Mouse (Mus musculus): ENCODE measurements around the gene Ipo13. TPM values are rescaled to one million over a fixed set of nuclear protein-coding genes. Genes with fewer than 3 reads are reported as not detected.

Ipo13 gene
- polyA plus RNA-seq, 1 experiment from 2014 or later = 76.5 TPM

- 92% methylated on average over 14 of the region's 14 CpGs for WGBS
- peaks cover 34% of the 10 kb centered on the region for H3K4me1 ChIP-seq
- H3K4me2 ChIP-seq = no peak overlapping the region
- H3K9ac ChIP-seq = no peak overlapping the region
- H3K4me3 ChIP-seq = no peak overlapping the region
- H3K27ac ChIP-seq = no peak overlapping the region
- peaks cover 13% of the 10 kb centered on the region; the same call in 1 of the 2 replicates for H3K36me3 ChIP-seq (replicated peaks)
- no peak for ATAC-seq (replicated peaks)
- H3K27me3 ChIP-seq (replicated peaks) = no peaks in the 10 kb centered on the region
- no peaks in the 10 kb centered on the region for H3K9me3 ChIP-seq
Observed at GRCm38 (mm10) chr4:117890031-117890430, 24.8 kb downstream of the Ipo13 start.

GRCm38 (mm10) chr4:117889471-117889870 lies 25.3 kb downstream of the Ipo13 start:
- Histone ChIP-seq H3K9ac (no peak overlapping the region), H3K27ac (no peak overlapping the region), H3K4me3 (no peak overlapping the region), H3K4me2 (no peak overlapping the region), H3K27me3 (replicated peaks) (no peaks in the 10 kb centered on the region), H3K4me1 (peaks cover 40% of the 10 kb centered on the region), H3K9me3 (no peaks in the 10 kb centered on the region), H3K36me3 (replicated peaks) (peaks cover 13% of the 10 kb centered on the region; the same call in 1 of the 2 replicates)
- WGBS = 95% methylated on average over 15 of the region's 15 CpGs
- ATAC-seq (replicated peaks) = no peak

- H3K27me3 ChIP-seq (replicated peaks) = no peaks in the 10 kb centered on the region
- peak overlapping the region; percentile 69 for H3K4me3 ChIP-seq
- H3K9ac ChIP-seq = peak overlapping the region; percentile 23; the same call in 1 of the 2 replicates
- 76% methylated on average over 2 of the region's 2 CpGs for WGBS
- peaks cover 50% of the 10 kb centered on the region for H3K4me1 ChIP-seq
- H3K27ac ChIP-seq = no peak overlapping the region
- peaks cover 8% of the 10 kb centered on the region; the same call in 1 of the 2 replicates for H3K36me3 ChIP-seq (replicated peaks)
- H3K4me2 ChIP-seq = peak overlapping the region; percentile 82
- no peaks in the 10 kb centered on the region for H3K9me3 ChIP-seq
- ATAC-seq (replicated peaks) = no peak
Observed at GRCm38 (mm10) chr4:117887920-117888319, 26.9 kb downstream of the Ipo13 start.

GRCm38 (mm10) chr4:117887133-117887532 lies 27.7 kb downstream of the Ipo13 start, which contains the start of gene Atp6v0b:
Gene Atp6v0b (minus strand): TSS chr4:117887333.
- H3K9me3 ChIP-seq = no peaks in the 10 kb centered on the region
- peaks cover 55% of the 10 kb centered on the region for H3K4me1 ChIP-seq
- H3K36me3 ChIP-seq (replicated peaks) = peaks cover 8% of the 10 kb centered on the region; the same call in 1 of the 2 replicates
- H3K9ac ChIP-seq = peak within 1 kb of the TSS; percentile 84
- H3K27ac ChIP-seq = peak within 1 kb of the TSS; percentile 67
- peak within 1 kb of the TSS; percentile 69 for H3K4me3 ChIP-seq
- H3K4me2 ChIP-seq = peak within 1 kb of the TSS; percentile 82
- no peaks in the 10 kb centered on the region for H3K27me3 ChIP-seq (replicated peaks)
- 2% methylated on average over 37 of the region's 37 CpGs for WGBS
- ATAC-seq (replicated peaks) = peak; percentile 85

DNA sequence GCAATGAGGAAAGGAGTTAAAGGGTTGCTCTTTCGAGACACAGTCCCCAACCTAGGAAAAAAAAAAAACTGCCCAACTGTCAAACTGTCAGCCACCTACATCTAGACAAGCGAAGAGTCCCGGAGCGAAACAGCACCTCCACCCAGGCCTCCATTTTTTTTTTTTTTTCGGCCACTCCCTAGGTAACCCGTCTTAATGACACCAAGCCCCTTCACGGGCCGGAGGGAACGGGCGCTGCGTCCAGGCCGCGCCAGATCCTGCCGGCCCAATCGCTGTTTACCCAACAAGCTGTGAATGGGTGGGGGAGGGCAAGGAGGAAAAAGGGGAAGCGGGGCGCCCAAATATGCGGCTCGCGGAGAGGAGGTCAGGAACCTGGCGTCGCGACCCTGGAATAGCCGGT lies 28.2 kb downstream of the Ipo13 start:
- H3K4me2 ChIP-seq = peak overlapping the region; percentile 82
- peaks cover 8% of the 10 kb centered on the region; the same call in 1 of the 2 replicates for H3K36me3 ChIP-seq (replicated peaks)
- H3K27ac ChIP-seq = peak overlapping the region; percentile 67; the same call in 1 of the 2 replicates
- peak overlapping the region; percentile 69 for H3K4me3 ChIP-seq
- peak; percentile 3 for ATAC-seq (replicated peaks)
- WGBS = 2% methylated on average over 24 of the region's 24 CpGs
- H3K4me1 ChIP-seq = peaks cover 57% of the 10 kb centered on the region
- no peaks in the 10 kb centered on the region for H3K9me3 ChIP-seq
- peak overlapping the region; percentile 84 for H3K9ac ChIP-seq
- no peaks in the 10 kb centered on the region for H3K27me3 ChIP-seq (replicated peaks)

DNA sequence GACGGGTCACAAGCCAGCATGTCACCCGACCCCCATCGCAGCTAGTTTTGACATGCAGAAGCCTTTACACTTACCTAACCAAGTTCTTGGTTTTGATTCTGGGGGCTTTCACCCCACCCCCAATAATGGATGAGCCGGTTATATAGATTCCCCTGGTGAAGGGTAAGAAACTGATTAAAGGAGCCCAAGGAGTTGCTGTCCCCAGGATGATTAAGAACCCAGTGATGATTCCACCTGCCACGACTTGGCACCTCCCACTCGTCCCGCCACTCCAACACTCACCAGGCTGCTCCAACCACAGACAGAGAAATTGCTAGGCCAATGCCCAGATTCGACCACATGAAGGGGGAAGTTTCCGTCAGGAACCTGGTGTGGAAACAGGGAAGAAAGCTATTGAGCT lies 28.8 kb downstream of the Ipo13 start:
- peaks cover 8% of the 10 kb centered on the region; the same call in 1 of the 2 replicates for H3K36me3 ChIP-seq (replicated peaks)
- H3K4me3 ChIP-seq = peak overlapping the region; percentile 69
- H3K4me2 ChIP-seq = peak overlapping the region; percentile 82
- no peak for ATAC-seq (replicated peaks)
- peaks cover 58% of the 10 kb centered on the region for H3K4me1 ChIP-seq
- H3K27ac ChIP-seq = no peak overlapping the region
- no peaks in the 10 kb centered on the region for H3K27me3 ChIP-seq (replicated peaks)
- WGBS = 80% methylated on average over 9 of the region's 9 CpGs
- no peak overlapping the region for H3K9ac ChIP-seq
- no peaks in the 10 kb centered on the region for H3K9me3 ChIP-seq

DNA sequence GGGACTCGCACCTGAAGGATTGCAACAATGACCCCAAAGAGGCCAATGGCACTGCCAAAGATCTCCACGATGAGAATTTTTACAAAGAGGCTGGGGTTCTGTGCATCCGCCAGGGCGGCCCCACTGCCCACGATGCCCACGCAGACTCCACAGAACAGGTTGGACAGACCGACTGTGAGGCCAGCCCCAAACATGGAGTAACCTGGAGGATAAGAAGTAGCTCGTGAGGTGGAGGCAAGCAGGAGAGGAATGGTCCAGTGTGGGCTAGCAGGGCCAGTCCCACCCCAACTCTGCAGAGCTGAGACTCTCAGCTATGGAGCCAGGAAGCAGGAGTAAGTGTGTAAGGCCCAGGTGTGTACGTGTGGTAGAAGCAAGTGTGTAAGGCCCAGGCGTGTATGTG lies 29.7 kb downstream of the Ipo13 start:
- Histone ChIP-seq H3K27ac (no peak overlapping the region), H3K36me3 (replicated peaks) (peaks cover 12% of the 10 kb centered on the region; the same call in 1 of the 2 replicates), H3K4me2 (no peak overlapping the region), H3K4me3 (no peak overlapping the region), H3K9me3 (no peaks in the 10 kb centered on the region), H3K4me1 (peaks cover 61% of the 10 kb centered on the region), H3K9ac (no peak overlapping the region), H3K27me3 (replicated peaks) (no peaks in the 10 kb centered on the region)
- 94% methylated on average over 10 of the region's 10 CpGs for WGBS
- no peak for ATAC-seq (replicated peaks)

GRCm38 (mm10) chr4:117884146-117884545 lies 30.7 kb downstream of the Ipo13 start:
- Histone ChIP-seq H3K4me2 (peak overlapping the region; percentile 91), H3K27me3 (replicated peaks) (no peaks in the 10 kb centered on the region), H3K4me3 (peak overlapping the region; percentile 88), H3K27ac (no peak overlapping the region), H3K9me3 (no peaks in the 10 kb centered on the region), H3K36me3 (replicated peaks) (peaks cover 12% of the 10 kb centered on the region; the same call in 1 of the 2 replicates), H3K4me1 (peaks cover 67% of the 10 kb centered on the region), H3K9ac (peak overlapping the region; percentile 88; the same call in 1 of the 2 replicates)
- WGBS = 92% methylated on average over 1 of the region's 1 CpGs
- ATAC-seq (replicated peaks) = no peak

DNA sequence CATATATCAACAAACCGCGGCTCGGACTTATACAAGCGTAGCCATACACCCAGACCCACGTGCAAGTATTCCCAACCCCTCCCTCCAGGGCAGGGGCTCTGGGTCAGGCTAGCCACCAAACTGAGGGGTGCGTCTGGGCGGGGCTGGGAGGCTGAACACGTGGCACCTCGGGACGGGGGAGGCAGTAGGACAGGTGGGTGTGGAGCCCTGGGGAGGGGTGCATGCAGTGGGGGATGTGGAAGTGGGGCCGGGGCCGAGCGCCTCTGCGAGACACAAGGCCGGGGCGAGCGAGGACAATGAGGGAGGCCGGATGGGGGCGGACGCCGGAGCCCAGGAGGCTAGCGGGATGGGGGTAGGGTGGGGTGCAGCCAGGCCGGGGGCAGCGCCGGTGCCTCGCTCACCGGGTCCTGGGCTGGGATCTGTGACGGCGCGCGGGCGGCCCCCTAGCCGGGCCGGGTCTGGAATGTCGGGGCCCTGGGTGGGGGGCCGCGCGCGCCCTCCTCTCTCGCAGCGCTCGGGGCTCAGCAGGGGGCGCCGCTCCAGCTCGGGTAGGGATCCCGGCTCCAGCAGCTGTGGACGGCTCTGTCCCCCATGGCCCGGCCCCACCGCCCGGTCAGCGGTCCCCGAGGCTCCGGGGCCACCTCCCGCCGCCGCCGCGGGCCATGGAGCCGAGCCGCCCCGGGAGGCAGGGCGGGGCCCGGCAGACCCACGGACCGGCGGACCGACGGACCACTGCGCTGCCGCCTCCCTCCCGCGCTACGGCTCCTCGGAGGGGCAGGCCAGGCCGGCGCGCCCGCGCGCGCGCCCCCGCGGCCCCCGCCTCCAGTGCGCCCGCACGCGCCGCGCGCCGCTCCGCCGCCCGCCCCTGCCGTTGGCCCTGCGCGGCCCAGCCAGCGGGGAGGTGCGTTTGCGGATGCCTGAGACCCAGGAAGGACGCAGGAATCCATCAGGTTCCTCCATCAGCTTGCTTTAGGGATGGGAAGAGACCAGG lies 31.8 kb downstream of the Ipo13 start, which contains the start of gene B4galt2:
Gene B4galt2 (minus strand): TSS at position 787 of the 991 bp plus-strand sequence.
- Histone ChIP-seq H3K9me3 (no peaks in the 10 kb centered on the region), H3K27ac (peak within 1 kb of the TSS; percentile 86), H3K4me2 (peak within 1 kb of the TSS; percentile 91), H3K4me1 (peaks cover 67% of the 10 kb centered on the region), H3K4me3 (peak within 1 kb of the TSS; percentile 88), H3K27me3 (replicated peaks) (no peaks in the 10 kb centered on the region), H3K36me3 (replicated peaks) (peaks cover 15% of the 10 kb centered on the region; the same call in 1 of the 2 replicates), H3K9ac (peak within 1 kb of the TSS; percentile 88)
- under 1% methylated on average over 76 of the region's 103 CpGs for WGBS
- peak; percentile 38 for ATAC-seq (replicated peaks)

- Histone ChIP-seq H3K4me2 (no peak overlapping the region), H3K9ac (no peak overlapping the region), H3K27me3 (replicated peaks) (no peaks in the 10 kb centered on the region), H3K4me1 (peaks cover 34% of the 10 kb centered on the region), H3K36me3 (replicated peaks) (peaks cover 25% of the 10 kb centered on the region), H3K9me3 (no peaks in the 10 kb centered on the region), H3K27ac (no peak overlapping the region), H3K4me3 (no peak overlapping the region)
- WGBS = 82% methylated on average over 5 of the region's 5 CpGs
- no peak for ATAC-seq (replicated peaks)
Observed at GRCm38 (mm10) chr4:117878703-117879102, 36.1 kb downstream of the Ipo13 start.

DNA sequence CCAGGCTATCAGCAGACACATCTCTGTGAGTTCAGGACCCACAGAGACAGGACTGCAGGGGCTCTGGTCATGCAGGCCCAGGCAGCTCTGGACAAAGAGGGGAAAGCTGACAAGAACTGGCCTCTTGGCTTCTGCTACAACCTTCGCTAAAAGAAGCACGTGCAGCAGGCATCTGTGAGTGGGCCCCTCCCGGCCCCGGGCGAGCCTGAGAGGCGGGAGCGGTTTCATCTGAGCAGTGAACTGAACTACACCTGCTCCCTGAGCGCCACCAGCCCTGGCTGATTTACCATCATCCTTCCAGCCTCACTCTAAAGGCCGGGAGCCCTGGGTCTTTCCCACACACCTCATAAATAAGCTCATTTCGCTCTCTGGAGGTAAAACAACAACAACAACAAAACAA lies 36.5 kb downstream of the Ipo13 start:
- Histone ChIP-seq H3K27me3 (replicated peaks) (no peaks in the 10 kb centered on the region), H3K27ac (no peak overlapping the region), H3K4me3 (no peak overlapping the region), H3K4me1 (peaks cover 31% of the 10 kb centered on the region), H3K9ac (no peak overlapping the region), H3K36me3 (replicated peaks) (peaks cover 29% of the 10 kb centered on the region), H3K9me3 (no peaks in the 10 kb centered on the region), H3K4me2 (no peak overlapping the region)
- ATAC-seq (replicated peaks) = no peak
- whole genome bisulfite sequencing = 76% methylated on average over 10 of the region's 10 CpGs

DNA sequence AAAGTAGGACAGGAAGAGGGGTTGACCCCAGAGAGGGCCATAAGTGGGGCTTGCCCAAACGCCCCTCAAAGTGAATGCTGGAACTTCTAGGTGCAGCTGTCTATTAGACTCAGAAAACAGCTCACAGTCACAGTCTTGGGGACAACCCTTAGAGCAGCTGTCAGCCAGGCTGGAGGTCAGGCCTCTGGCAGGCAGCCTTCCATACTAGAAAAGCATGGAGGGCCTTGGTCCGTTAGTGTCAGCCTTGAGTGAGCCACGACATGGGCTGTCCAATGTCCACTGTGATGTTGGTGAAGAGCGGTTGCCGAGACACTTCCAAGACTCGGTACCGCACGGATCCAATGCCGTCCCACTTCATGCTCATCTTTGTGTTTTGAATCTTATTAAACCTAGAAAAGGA lies 41.2 kb downstream of the Ipo13 start:
- H3K27ac ChIP-seq = no peak overlapping the region
- no peak overlapping the region for H3K4me3 ChIP-seq
- 90% methylated on average over 9 of the region's 9 CpGs for WGBS
- H3K9ac ChIP-seq = no peak overlapping the region
- no peaks in the 10 kb centered on the region for H3K9me3 ChIP-seq
- ATAC-seq (replicated peaks) = no peak
- peaks cover 6% of the 10 kb centered on the region for H3K4me1 ChIP-seq
- no peaks in the 10 kb centered on the region for H3K27me3 ChIP-seq (replicated peaks)
- H3K36me3 ChIP-seq (replicated peaks) = peaks cover 25% of the 10 kb centered on the region
- no peak overlapping the region for H3K4me2 ChIP-seq

Measured in midbrain, embryonic 15.5 days (tissue).